Mouse (Mus musculus) skeletal muscle tissue, adult 2 months (tissue): ENCODE results near the gene Akt1.

Source experiments
- DNase-seq: peaks from one replicate; pipeline ENCODE4 v3.0.0-alpha.2; 2012; ENCODE audit warnings: low read depth, low spot score

Akt1 gene

DNA sequence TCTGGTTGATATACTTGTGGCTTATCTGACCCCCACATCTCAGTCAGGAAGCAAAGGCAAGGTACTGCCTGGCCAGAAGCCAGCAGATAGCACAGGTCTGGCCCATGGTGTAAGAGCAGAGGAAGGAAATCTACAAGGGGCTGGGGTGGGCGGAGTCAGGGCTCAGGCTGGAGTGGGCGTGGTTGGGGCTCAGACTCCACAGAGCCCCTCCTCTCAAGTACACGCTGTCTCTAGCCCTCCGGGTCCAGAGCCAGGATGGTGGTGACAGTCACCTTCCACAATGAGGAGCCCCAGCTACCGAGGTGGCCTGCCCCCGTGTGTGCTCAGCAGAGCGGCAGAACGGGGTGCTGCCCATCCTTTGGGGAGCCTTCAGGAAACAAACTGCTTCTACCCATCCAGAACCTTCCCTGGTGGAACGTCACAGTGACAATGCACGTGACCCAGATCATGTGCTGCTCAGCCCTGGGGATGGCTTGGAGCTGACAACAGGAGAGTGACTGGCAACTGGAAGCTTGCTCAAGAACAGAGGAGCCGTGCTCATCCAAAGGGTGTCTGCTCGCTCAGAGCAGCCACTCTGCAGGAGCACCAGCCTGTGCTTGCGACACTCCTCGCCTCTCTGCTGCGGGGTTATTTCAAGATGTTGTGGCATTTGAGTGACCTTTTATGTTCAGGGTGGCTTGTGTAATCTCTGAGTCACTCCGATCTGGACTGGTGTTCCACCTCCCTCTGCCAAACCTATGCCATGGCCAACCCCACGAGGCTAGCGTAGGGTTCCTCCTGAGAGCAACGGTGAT, 45.6 kb downstream of the Akt1 start:
- DNase-seq, result peak; percentile 98

DNA sequence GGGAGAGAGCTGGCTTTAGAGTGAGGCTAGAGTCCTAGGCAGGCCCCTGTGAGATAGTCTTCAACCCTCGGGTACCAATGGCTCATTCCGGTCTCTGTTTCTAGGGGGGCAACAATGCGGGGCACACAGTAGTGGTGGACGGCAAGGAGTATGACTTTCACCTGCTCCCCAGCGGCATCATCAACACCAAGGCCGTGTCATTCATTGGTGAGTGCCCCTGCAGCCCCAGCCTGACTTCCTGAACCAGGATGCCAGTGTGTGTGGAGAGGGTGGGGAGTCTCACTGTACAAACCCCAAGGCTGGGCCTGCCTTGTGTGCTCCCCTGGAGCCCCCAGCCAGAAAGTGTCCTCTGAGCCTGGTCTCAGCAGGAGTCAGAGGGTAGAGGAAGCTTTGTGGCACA, 46.5 kb downstream of the Akt1 start:
- DNase-seq, result no peak

DNA sequence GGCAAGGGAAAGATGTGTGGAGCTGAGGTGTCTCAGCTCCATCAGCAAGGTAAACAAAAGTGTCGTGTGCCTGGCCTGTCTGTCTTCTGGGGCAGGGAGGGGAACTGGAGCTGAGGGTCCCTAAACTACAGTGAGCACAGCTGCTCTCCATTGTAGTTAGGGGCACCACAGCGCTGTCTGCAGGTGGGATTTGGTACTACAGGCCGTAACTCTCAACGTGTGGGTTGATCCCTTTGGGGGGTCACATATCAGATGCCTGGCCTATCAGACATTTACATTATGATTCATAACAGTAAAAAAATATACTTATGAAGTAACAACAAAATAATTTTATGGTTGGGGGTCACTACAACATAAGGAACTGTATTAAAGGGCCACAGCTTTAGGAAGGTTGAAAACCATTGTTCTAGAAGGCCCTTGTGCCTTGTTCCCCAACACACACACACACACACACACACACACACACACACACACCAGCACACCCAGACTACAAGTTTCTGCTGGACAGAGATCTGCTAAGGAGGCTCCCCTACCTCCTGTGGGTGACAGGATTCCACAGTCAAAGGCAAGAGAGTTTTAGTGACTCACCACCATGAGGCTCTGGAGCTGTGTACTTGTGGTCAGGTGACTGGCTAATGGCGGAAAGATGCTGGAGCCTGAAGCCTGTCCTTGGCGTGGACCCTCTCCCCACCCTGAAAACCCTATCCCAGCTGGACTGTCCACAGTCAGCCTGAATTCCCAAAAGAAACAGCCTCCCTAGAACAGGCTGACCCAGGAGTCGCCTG, 47.4 kb downstream of the Akt1 start:
- DNase-seq, result no peak

DNA sequence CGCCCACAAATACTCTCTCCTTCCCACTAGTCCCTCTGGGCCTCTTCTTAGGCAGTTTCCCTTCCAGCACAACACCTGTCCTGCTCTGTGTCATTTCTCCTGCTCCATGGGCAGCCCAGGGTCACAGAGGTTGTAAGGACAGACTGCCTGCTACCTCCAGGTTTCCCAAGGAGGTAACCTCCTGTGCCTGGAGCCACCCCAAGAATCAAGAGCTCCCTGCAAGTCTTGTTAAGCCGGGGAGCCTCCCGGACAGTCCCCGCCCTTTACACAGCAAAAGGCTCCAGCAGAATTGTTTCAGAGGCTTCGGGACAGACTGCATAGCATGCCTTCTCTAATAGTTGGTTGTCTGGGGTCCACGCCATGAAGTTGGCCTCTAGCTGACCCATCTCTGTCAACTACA, 48.2 kb downstream of the Akt1 start:
- DNase-seq, result no peak

DNA sequence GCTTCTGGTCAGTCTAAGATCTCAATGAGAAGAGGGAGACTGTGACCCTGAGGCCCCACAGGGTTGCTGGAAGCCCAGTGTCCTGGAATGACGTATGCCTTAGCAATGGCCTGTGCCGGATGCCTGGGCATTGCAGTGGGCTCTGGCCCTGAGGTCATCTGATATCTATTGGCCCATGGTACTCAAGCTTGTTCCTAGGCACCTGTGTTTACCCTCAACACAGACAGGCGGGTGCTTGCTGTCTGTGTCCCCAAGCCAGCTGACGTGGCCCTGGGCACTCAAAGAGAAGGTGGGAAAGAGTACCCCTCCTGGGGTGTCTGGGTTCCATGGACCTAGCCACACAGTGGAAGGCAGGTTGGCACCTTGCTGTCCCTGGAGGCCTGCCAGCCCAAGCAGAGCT, 49.0 kb downstream of the Akt1 start:
- DNase-seq, result peak; percentile 92

DNA sequence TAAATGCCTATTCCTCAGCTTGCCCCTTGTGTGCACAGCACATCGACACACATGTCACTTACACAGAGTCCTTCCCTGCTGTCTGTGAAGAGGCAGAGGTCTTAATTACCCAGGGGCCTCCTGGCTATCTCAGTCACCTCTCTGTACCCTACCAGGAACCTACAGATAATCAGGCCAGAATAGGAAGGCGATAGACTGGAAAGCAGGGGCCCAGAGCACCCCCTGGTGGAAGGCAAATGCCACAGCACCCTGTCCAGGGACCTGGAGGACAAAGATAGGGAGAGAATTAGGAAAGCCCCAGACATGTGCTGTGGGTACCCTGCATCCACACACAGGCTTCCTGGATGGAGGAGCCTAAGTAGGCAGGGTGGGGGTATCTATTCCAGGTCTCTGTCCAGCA, 50.9 kb downstream of the Akt1 start:
- peak; percentile 74 for DNase-seq

DNA sequence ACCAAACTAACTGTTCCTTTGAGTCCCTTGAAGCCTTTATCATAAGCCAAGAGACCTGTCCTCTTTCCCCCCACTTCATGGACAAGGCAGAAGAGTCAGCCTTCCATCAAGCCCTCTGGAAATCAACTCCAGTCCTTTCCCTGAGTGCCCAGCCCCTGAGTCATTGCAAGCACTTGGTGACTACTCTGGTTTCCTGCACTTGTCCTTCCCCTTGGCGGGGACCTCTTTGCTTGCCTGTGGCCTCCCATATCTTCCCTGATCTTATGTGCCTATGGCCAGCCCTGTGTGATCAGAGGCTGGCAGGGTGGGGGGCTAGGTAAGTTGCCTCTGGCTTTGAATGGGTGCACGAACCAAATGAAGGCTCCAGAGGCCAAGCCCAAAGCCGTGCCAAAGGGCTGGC, 52.8 kb downstream of the Akt1 start:
- no peak for DNase-seq

DNA sequence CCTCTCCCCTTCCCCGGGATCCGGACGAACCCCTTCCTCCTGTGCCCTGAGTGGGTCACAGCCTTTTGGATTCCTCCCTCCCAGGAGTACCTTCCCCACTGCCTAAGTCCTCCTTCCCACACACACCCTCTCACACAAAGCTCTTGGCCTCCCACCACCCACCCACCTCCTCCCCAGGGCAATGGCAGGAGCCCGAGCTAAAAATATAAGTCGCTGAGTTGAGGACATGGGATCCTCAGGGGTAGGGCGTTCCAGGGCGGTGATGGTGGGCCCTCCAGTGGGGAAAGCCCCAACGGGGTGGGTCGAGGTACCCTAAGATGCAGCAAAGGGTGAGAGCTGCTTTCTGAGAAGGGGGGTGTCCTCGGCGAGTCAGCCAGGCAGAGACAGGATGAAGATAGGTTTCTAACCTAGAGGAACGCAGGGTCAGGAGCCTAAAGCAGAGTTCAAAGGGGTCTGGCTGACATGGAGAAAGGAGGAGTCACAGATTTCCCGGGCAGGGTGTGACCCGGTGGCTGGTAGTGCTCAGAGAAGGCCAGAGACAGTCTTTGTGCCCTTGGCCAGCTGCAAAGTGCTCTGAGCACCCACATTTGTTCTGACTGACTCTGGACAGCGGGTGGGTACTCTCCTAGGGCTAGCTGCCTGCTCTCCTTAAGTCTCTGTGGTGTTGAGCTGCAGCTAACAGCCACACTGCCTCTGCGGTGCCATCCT, 54.2 kb downstream of the Akt1 start:
- peak; percentile 90 for DNase-seq

DNA sequence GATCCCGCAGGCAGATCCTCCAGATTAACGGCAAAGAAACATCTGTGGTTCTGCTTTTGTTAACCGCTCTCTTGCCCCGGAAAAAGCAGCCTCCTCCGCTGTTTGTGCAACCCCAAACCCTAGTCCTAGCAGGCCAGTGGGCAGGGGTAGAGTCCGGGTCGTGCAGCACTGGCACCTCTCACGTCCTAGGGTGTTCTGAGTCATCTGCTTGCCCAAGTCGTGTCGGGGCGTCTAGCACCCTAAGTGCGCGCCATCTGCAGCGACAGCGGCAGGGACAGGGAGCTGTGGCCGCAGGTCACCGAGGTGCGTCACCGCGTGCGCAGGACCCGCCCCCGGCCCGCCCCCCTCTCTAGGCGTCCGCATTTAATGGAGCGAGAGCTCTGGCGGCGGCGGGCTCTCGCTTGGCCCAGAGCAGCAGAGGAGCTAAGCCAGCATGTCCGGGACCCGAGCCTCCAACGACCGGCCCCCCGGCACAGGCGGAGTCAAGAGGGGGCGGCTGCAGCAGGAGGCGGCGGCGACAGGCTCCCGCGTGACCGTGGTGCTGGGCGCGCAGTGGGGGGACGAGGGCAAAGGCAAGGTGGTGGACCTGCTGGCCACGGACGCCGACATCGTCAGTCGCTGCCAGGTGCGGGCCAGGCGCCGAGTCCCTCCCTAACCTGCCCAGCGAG, 54.9 kb downstream of the Akt1 start, which contains the start of gene Adssl1:
Adssl1 (plus strand) TSS at position 360 of the 668 bp plus-strand sequence.
- DNase-seq, result peak; percentile 95

DNA sequence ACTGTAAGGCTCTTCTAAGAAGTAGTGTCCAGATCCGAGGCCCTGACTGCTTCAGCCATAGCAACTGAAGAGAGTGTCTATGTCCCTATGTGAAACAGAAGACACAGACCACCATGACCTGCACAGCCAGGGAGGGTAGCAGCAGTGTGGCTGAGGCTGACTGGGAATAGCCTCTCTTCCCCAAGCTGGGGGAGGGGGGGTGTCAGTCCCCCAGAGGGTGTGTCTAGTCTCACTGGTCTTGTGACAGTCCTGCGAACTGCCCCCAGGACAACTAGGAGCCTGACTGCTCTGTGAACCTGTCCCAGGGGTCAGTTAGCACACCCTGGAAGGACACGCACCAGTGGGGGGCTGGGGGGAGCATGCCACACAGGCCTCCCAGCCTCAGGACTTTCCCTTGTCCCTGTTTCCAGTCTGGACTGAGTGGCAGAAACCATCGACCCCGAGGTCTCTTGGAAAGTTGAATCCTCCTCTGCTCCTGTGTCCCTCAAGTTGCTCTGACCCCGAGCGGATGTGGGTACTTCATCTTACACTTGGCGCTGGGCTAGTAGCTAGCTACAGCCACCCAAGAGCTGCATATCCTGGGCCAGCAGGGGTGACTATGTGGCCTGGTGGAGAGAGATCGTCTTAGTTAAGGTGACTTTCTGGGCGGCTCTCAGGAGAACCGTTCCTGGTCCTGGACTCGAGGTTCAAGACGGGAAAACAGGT, 55.6 kb downstream of the Akt1 start:
- peak; percentile 95 for DNase-seq

DNA sequence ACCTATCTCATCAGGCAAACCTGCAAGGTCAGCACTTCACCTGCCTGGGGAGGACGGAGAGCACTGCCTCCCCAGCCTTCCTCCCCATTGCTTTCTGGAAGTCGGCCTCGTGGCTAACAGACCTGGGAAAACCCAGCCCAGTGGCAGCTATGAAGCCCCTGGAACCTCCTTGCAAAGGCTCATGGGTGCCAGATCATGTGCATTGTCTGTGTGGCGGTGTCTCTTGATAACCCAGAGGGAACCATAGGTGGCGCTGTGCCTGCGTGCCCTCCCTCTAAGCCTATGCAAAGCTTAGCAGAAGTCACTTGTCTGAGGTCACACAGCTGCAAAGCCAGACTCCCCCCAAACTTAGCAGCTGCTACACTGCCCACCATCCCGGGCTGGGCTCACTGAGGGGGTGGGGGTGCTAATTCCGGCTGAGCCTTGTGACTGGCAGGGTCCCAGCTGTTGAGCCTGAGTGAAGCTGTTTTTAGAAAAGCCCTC, 56.7 kb downstream of the Akt1 start:
- DNase-seq, result peak; percentile 96

DNA sequence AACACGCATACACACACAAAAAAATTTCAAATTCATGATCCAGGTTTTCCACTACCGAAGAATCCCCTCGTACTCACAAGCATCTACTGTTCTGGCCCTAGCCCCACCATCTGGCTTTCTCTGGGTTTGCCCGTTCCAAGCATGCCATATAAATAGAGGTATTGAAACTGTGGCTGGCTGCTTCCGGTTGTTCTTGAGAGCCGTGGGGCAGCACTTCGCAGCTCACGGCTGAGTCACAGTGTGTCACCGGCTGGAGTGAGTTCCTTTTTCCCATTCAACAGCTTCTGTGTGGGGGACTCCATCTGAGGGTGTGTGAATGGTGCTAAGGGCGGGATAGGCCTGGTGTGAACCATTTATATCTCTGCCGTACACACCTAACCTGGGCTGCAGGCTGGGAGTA, 57.5 kb downstream of the Akt1 start:
- no peak for DNase-seq

DNA sequence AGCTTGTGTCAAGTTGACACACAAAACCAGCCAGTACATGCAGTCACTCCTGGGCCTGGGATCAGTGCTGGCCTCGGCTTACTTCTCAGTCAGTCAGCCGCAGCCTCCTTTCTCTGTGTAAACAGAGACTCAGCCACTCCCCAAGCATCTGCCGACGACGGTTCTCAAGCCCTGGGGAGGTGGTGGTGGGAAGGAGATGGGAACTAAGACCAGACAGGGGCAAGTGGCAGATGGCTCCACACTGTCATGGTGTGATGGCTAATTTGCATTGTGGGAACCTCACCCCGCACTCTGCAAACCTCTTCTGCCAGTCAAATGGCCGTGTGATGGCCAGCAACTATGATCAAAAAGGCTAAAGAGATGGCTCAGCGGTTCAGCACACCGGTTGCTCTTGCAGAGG, 58.0 kb downstream of the Akt1 start:
- no peak for DNase-seq

DNA sequence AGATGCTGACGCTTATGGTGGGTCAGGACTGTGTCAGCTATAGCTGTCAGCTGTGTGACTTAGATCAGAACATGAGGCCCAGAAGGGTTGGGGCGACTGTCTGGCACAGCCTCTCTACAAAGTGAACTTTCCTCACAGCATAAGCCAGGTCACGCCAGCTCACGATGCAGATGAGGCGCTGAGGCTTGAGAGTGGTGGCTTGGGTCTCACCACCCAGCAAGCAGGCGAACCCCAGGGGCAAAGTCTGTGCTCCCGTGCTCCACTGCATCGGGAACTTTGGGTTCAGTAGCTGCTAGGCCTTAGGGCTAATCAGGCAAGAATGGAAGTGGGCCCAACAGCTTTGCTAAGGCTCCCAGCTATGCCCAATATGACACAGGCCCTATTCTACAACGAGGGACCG, 65.7 kb downstream of the Akt1 start:
- no peak for DNase-seq

DNA sequence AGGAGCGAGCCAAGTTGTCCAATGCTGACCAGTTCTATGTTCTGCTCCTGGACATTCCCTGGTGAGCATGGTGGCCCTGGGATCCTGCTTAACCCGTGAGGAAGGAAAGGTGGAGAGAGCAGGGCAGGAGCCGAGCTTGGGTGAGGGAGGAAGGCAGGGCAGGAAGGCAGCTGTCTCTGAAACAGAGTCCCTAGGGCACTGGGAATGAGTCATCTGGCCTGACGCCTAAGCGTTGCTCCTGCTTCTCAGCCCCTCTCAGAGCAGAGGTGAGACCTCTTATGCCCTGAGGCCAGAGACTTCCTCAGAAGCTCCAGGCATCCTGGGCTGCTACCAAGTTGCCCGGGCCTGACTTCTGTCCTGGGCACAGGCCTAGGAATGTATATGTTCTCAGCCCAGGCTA, 67.7 kb downstream of the Akt1 start:
- no peak for DNase-seq

DNA sequence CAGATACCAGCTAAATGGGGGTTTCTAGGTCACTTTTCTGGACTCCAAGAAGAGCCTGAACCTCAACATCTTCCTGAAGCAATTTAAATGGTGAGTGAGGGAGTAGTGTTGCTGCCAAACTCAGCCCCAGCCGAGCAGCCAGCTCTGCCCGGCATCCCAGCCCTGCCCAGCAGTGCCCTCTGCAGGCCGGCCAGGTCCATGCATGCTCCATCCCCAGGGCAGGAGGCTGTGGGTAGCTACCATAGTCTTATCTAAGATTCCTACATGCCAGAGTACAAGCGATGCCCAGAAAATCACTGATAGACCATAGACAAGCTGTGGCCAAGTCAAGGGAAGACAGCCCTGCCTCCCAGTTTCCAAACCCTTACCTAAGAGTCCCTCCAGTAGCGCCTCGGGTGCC, 68.9 kb downstream of the Akt1 start:
- peak; percentile 54 for DNase-seq

DNA sequence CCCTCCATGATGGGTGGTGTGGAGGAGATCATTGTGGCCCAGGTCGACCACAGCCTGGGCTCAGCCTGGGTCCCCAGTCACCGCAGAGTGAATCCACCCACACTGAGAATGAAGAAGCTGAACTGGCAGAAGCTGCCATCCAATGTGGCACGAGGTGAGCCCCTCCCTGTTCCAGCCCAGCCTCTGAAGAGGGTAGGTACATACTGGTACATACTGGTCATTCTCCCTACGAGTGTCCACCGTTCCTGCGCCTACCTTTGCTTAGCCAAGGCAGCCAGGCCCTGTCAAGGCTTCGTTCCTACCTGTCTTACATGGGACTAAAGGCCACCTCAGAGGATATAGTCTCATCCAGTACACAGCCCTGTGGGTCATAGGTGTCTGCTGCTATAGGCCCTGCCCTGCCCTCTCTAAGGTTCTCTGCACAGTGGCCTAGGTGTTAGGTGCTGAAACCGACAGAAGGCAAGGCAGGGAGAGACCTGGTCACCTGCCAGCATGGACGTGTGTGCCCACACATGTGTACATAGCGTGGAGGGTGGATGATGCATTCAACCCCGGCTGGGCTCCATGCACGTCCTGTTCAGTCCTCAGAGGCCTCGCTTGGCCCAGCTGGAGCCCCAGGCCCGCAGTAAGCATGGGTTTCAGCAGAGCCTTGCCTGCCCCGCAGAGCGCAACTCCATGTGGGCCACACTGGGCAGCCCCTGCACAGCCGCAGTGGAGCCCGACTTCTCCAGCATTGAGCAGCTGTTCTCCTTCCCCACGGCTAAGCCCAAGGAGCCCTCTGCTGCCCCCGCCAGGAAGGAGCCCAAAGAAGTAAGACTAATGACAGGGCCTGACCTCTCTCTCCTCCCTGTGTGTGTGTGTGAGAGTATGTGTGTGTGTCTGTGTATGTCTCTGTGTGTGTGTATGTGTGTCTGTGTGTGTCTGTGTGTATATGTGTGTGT, 69.7 kb downstream of the Akt1 start:
- DNase-seq, result no peak

DNA sequence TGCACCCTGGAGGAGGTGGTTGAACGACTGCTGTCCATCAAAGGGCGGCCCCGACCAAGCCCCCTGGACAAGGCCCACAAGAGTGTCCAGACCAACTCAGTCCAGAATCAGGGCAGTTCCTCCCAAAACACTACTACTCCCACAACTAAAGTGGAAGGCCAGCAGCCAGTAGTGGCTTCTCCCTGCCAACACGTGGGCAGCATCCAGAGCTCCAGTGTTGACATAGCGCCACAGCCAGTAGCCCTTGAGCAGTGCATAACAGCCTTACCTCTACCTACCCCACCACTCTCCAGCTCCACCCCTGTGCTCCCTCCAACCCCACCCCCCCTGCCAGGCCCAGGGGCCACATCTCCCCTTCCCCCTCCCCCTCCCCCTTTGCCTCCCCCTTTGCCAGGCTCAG, 70.7 kb downstream of the Akt1 start:
- no peak for DNase-seq
